Mouse (Mus musculus) megakaryocyte, embryonic 14.5 days (primary cell): ENCODE results near the gene Olfr576.

Experiments used
- FLI1 ChIP-seq: IDR thresholded peaks from 2 replicates; pipeline ENCODE4 v1.6.1; 2012; ENCODE audit warnings: low read length, inconsistent platforms, mixed read lengths
- GATA1 ChIP-seq: IDR thresholded peaks from 3 replicates; pipeline ENCODE4 v1.6.1; 2012; ENCODE audit warnings: mixed read lengths, low read length, inconsistent platforms, borderline replicate concordance

DNA sequence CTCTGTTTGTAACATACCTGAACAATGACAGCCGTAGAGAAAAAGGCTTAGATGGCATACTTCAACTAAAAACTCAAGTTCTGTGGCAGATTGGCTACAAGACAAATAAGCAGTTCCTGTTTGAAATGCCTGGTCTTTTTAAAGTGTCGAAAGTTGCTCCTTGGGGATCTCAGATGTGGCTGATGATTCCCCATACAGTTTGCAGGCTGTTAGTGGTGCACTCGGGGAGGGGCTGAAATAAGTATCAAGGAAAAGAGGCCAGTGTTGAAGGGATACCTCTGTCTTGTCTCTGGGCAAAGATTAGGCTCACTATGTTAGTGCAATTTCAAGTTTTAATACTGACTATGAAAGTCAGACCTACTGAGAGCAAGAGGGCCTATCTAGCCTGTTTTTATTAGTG, 26.8 kb downstream of the Olfr576 start, which contains the start of gene Olfr578:
- no peak for TF ChIP-seq FLI1
- TF ChIP-seq GATA1: no peak
